Mouse (Mus musculus) midbrain, postnatal 0 days (tissue): ENCODE results near the gene Gm21885. TPM values are rescaled to one million over a fixed set of nuclear protein-coding genes. Genes with fewer than 3 reads are reported as not detected.

Experiments
- ATAC-seq: fragments of 200-750 bp; cut with Nextera tagmentation; 2 replicates; pipeline ENCODE4 v1.8.0; 2017; ENCODE audit warnings: moderate number of reproducible peaks, mild to moderate bottlenecking, moderate TSS enrichment, moderate library complexity; ENCODE audit not compliant: low FRiP score
- DNase-seq: peaks from one replicate; pipeline ENCODE4 v3.0.0-alpha.2; 2015; ENCODE audit warnings: low spot score
- H3K27ac ChIP-seq: fragments of 300-500 bp; sonication (generic); 2 replicates; pipeline ENCODE4 v1.5.1; 2014; ENCODE audit warnings: low read depth, mild to moderate bottlenecking, low read length, mixed read lengths
- H3K27me3 ChIP-seq: fragments of 300-500 bp; sonication (generic); 2 replicates; pipeline ENCODE4 v1.6.1; 2014; ENCODE audit warnings: low read length, control low read depth, mixed read lengths; ENCODE audit not compliant: insufficient read depth
- H3K36me3 ChIP-seq: fragments of 300-500 bp; sonication (generic); 2 replicates; pipeline ENCODE4 v1.6.1; 2014; ENCODE audit warnings: low read length, control low read depth, mixed read lengths; ENCODE audit not compliant: insufficient read depth
- H3K4me1 ChIP-seq: fragments of 300-500 bp; sonication (generic); 2 replicates; pipeline ENCODE4 v1.6.1; 2014; ENCODE audit warnings: mild to moderate bottlenecking, control low read depth, antibody characterized with exemption, low read length, mixed read lengths; ENCODE audit not compliant: insufficient read depth
- H3K4me2 ChIP-seq: fragments of 300-500 bp; sonication (generic); 2 replicates; pipeline ENCODE4 v1.6.1; 2014; ENCODE audit warnings: low read depth, mild to moderate bottlenecking, low read length, mixed read lengths; ENCODE audit not compliant: poor library complexity, severe bottlenecking
- H3K4me3 ChIP-seq: fragments of 300-500 bp; sonication (generic); 2 replicates; pipeline ENCODE4 v1.5.1; 2014; ENCODE audit warnings: low read depth, mild to moderate bottlenecking, low read length, moderate library complexity
- H3K9ac ChIP-seq: fragments of 300-500 bp; sonication (generic); replicated peaks from 2 replicates; pipeline ENCODE4 v1.6.1; 2014; ENCODE audit warnings: mild to moderate bottlenecking, low read length, moderate library complexity, mixed read lengths; ENCODE audit not compliant: poor library complexity, severe bottlenecking
- H3K9me3 ChIP-seq: fragments of 300-500 bp; sonication (generic); 2 replicates; pipeline ENCODE4 v1.6.1; 2016; ENCODE audit warnings: low read length, control low read depth
- CTCF ChIP-seq: IDR thresholded peaks from 2 replicates; pipeline ENCODE4 v1.5.1; 2016; ENCODE audit warnings: antibody characterized with exemption, mild to moderate bottlenecking
- WGBS: fragments of 180-500 bp; shearing (Covaris S2); extraction: QIAGEN DNeasy Blood & Tissue Kit; methylation state at CpG from one replicate; pipeline ENCODE4 v1.1.7; 2014; 5-methylcytosine and 5-hydroxymethylcytosine counted together
- polyA plus RNA-seq: library from polyadenylated mRNA; unstranded; fragments of >200 nt; fragmentation: Nextera tagmentation; extraction: Ambion mirVana; gene quantifications from 2 replicates; pipeline ENCODE4 v1.2.1, GENCODE M21; 2015
- total RNA-seq: library from RNA; depleted of rRNA; stranded (reverse); fragments of >200 nt; gene quantifications from 2 replicates; pipeline ENCODE4 v1.2.3, GENCODE M21; 2014

The Gm21885 gene
- total and polyA plus RNA-seq, 2 experiments from 2014 or later = not detected

DNA sequence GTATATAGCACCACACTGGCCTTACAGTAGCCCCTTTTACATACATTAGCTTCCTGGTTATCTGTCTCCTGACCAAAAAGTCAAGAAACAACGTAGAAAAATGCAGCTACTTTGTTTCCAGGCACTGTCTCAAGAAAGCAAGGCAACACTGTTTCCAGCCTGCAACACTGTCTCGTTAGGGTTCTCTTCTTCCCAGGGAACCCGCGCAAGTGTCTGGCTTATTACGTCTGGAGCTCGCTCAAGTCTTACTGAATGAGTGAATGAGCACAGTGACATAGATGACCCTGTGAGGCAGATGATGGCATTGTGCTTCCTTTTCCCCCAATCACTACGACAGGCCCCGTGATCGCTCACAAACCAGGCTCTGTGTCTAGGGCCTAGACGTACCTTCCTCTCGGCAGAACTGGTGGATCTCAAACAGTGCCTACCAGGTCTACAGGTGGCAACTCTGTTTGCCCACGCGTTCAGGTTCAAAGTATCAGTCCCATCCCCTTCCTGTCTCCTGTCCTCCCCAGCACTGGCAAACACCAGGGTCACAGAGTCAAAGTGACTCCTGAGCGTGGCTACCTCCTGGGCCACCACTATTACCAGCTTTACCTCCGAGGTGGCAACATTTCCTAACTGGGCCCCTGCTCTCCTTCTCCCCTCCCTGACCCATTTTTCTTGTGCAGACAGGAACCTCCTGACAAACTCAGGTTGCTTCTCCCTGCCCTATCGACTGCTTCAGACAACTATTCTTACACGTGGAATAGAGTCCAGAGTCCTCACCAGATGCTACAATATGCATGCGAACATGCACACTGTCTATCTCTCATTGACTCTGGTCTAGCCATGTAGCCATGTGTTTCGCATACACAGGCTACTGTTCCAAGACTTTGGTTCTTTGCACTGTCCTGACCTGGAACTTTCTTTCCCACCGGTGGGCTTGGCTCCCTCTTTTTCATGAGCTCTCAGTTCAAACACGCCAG lies 8.4 kb upstream of the Gm21885 start:
- Histone ChIP-seq H3K9ac (no peak overlapping the region), H3K4me3 (no peak overlapping the region), H3K27ac (no peak overlapping the region), H3K4me2 (no peak overlapping the region), H3K36me3 (no peaks in the 10 kb centered on the region), H3K9me3 (no peaks in the 10 kb centered on the region), H3K27me3 (no peaks in the 10 kb centered on the region), H3K4me1 (no peaks in the 10 kb centered on the region)
- no peak for DNase-seq
- WGBS = 88% methylated on average over 21 of the region's 21 CpGs
- TF ChIP-seq CTCF = no peak
- ATAC-seq = no peak

DNA sequence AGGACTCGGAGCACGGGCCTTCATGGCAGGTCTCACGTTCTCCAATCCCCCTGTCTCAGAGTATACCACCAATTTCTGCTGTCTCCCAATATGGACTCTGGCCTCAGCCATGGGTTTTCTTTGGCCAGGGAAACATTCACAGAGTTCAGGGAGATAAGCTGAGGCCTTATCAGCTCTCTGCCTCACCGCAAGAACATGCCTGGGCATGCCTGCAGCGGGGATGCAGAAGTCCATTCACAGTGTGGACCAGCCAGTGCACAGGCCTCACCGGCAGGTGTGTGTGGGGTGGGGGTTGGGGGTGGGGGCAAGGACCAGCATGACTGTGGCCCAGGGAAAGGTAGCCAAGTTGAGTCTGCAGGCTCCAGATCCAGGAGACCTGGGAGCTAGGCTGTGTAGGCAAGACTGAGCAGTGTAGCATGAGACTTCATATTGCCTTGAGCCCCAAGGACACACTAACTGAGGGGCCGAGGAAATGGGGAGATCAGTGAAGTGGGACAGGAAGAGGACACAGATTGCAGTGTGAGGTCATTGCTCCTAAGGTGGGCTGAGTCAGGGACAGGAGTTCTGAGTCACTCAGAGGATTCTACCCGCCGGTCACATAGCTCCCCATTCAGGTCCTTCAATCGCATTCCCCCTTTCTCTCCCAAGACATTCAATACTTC lies 7.3 kb upstream of the Gm21885 start:
- Histone ChIP-seq H3K36me3 (no peaks in the 10 kb centered on the region), H3K4me1 (no peaks in the 10 kb centered on the region), H3K27me3 (no peaks in the 10 kb centered on the region), H3K4me3 (no peak overlapping the region), H3K27ac (no peak overlapping the region), H3K4me2 (no peak overlapping the region), H3K9me3 (no peaks in the 10 kb centered on the region), H3K9ac (no peak overlapping the region)
- ATAC-seq (no peak), DNase-seq (no peak)
- 92% methylated on average over 10 of the region's 10 CpGs for WGBS
- TF ChIP-seq CTCF = no peak

DNA sequence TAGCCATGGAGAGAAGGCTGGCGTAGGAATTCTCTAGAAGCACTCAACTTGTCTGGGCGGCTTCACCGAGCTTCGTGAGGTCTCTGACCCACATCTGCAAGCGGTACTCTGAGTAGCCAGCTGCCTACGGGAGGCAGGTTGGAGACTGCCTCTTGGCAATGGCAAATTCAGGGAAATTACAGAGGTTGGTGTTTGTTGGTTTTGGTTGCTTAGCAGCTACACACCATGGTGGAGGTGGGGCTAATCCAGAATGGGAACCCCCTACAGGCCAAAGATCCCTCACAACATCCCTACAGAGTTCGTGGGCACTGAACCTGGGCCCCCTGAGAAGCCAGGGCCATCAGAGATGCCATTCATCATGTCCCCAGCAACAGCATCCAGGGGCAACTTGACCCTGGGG lies 6.4 kb upstream of the Gm21885 start:
- Histone ChIP-seq H3K27ac (no peak overlapping the region), H3K9me3 (no peaks in the 10 kb centered on the region), H3K4me2 (no peak overlapping the region), H3K9ac (no peak overlapping the region), H3K36me3 (no peaks in the 10 kb centered on the region), H3K4me1 (no peaks in the 10 kb centered on the region), H3K27me3 (no peaks in the 10 kb centered on the region), H3K4me3 (no peak overlapping the region)
- ATAC-seq (no peak), DNase-seq (no peak)
- 79% methylated on average over 7 of the region's 7 CpGs for WGBS
- TF ChIP-seq CTCF = no peak

DNA sequence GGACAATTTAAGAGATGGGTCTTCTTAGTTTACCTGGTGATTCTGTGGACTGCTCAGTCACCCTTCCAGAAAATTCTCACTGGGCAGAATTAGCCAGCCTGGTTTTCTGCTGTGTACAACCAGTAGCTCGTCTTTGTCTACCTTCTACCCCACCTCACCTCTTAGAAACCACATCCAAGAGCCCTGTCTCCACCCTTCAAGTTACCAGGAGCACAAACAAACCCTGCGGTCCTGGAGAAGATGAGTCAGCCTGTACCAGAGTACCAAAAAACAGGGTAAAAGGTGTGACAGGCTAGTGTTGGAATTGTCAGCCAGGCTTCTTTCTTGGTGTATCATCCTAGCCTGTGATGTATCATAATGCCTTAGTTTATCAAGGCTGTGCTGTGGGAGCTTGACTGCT lies 6.0 kb upstream of the Gm21885 start:
- Histone ChIP-seq H3K4me2 (no peak overlapping the region), H3K27ac (no peak overlapping the region), H3K4me1 (no peaks in the 10 kb centered on the region), H3K27me3 (no peaks in the 10 kb centered on the region), H3K9me3 (no peaks in the 10 kb centered on the region), H3K36me3 (no peaks in the 10 kb centered on the region), H3K4me3 (no peak overlapping the region), H3K9ac (no peak overlapping the region)
- DNase-seq (no peak), ATAC-seq (no peak)
- WGBS = 89% methylated on average over 2 of the region's 2 CpGs
- no peak for TF ChIP-seq CTCF

DNA sequence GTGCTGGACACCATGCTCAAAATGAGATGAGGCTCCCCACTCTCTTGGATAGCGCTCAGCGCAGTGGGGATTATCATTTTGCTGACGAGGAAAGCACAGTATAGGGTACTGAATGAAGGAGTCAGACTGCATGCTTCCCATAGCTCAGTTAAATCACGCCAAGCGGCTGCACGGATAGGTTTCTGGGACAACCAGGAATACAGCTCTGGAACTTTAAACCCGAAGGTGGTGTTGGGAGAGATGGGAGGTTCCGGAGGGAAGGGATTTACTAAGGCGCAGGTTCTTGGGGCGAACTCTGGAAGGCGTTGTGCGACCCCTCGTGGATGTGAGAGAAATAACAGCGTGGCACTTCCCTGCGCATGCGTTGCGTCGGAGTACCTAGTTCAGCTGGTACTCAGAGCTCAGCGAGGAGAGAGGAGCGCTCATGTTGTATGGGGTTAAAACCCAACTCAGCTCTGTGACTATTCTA lies 4.8 kb upstream of the Gm21885 start:
- H3K4me2 ChIP-seq = peak overlapping the region; percentile 60
- H3K36me3 ChIP-seq = no peaks in the 10 kb centered on the region
- no peaks in the 10 kb centered on the region for H3K9me3 ChIP-seq
- DNase-seq (peak; percentile 97), ATAC-seq (peak; percentile 75)
- TF ChIP-seq CTCF = peak; percentile 96
- no peaks in the 10 kb centered on the region for H3K27me3 ChIP-seq
- no peaks in the 10 kb centered on the region for H3K4me1 ChIP-seq
- peak overlapping the region; percentile 46 for H3K9ac ChIP-seq
- peak overlapping the region; percentile 51; the same call in 1 of the 2 replicates for H3K27ac ChIP-seq
- WGBS = 4% methylated on average over 20 of the region's 20 CpGs
- H3K4me3 ChIP-seq = peak overlapping the region; percentile 29

DNA sequence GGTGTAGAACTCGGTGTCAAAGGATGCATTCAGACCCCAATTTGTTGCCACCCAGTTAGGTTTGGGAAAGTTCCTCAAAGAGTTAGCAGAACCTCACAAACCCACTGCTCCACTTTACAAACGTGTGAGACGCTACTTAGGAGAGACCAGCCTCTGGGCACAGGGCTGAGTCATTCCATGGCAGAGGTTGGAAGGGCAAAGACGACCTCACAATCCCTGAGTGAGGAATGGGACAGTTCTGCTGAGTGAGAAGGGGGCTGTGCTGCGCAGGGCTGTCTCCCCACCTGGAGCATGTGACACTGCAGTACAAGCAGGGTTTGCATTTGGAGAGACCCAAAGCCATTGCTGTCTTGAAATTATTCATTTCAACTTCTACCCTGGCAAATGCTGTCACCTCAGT lies 618 bp downstream of the Gm21885 start:
- no peak overlapping the region for H3K27ac ChIP-seq
- no peak for DNase-seq
- no peak overlapping the region for H3K4me2 ChIP-seq
- no peaks in the 10 kb centered on the region for H3K27me3 ChIP-seq
- H3K9ac ChIP-seq = no peak overlapping the region
- ATAC-seq = no peak
- no peaks in the 10 kb centered on the region for H3K9me3 ChIP-seq
- no peak overlapping the region for H3K4me3 ChIP-seq
- no peaks in the 10 kb centered on the region for H3K4me1 ChIP-seq
- H3K36me3 ChIP-seq = peaks cover 12% of the 10 kb centered on the region
- no peak for TF ChIP-seq CTCF
- WGBS = 68% methylated on average over 5 of the region's 5 CpGs
